Mouse (Mus musculus) ZHBTc4 (cell line): ENCODE data around the gene Gale.
A peak's percentile ranks its signal among the peaks of the same experiment; 100 is the strongest.
"Not testable (repeated sequence)": the region's sequence is repeated elsewhere in the genome, so short reads cannot be mapped to it uniquely, and the experiment has no call there.

Experiments
- DNase-seq: peaks from one replicate; pipeline ENCODE4 v3.0.0-alpha.2; 2011; ENCODE audit warnings: low read depth, low spot score

Gene Gale

DNA sequence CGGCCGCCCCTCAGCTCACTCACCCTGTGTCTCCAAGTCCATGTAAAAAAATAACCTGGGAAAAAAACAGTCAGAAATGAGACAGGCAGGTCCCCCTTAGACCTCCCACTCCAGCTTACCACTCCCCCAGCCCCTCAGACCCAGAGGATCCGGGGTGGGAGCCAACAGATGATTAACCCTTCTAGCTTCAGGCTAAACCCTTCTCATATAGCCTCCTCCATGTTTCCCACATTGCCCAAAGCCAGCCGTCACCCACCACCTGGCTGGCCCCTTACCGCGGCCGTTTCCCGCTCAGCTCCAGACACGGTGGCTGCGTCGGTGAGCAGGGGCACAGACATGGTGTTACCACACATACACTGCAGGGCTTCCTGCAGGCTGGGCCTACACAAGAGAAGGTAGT is 7.1 kb downstream of the Gale start:
- no peak for DNase-seq

GRCm38 (mm10) chr4:135971805-135972555 is 8.5 kb downstream of the Gale start:
- DNase-seq, result peak; percentile 31

- peak; percentile 77 for DNase-seq
These were observed 9.0 kb downstream of the Gale start, which contains the start of gene Lypla2 for GRCm38 (mm10) chr4:135972556-135972906. TSS of gene Lypla2 (minus strand) at chr4:135972626.

- no peak for DNase-seq
These were observed 9.6 kb downstream of the Gale start for GRCm38 (mm10) chr4:135972911-135973811.

- DNase-seq, result no peak
These were observed 12.6 kb downstream of the Gale start for GRCm38 (mm10) chr4:135976146-135976545.

GRCm38 (mm10) chr4:135980223-135980622 is 16.7 kb downstream of the Gale start:
- not testable (repeated sequence) for DNase-seq

- no peak for DNase-seq
These were observed 18.1 kb downstream of the Gale start for GRCm38 (mm10) chr4:135981524-135982063.

- no peak for DNase-seq
These were observed 21.0 kb downstream of the Gale start for GRCm38 (mm10) chr4:135984556-135984955.

GRCm38 (mm10) chr4:135985193-135985592 is 21.7 kb downstream of the Gale start:
- no peak for DNase-seq

GRCm38 (mm10) chr4:135985769-135986168 is 22.2 kb downstream of the Gale start:
- no peak for DNase-seq

GRCm38 (mm10) chr4:135986301-135986942 is 22.9 kb downstream of the Gale start:
- DNase-seq, result no peak

DNA sequence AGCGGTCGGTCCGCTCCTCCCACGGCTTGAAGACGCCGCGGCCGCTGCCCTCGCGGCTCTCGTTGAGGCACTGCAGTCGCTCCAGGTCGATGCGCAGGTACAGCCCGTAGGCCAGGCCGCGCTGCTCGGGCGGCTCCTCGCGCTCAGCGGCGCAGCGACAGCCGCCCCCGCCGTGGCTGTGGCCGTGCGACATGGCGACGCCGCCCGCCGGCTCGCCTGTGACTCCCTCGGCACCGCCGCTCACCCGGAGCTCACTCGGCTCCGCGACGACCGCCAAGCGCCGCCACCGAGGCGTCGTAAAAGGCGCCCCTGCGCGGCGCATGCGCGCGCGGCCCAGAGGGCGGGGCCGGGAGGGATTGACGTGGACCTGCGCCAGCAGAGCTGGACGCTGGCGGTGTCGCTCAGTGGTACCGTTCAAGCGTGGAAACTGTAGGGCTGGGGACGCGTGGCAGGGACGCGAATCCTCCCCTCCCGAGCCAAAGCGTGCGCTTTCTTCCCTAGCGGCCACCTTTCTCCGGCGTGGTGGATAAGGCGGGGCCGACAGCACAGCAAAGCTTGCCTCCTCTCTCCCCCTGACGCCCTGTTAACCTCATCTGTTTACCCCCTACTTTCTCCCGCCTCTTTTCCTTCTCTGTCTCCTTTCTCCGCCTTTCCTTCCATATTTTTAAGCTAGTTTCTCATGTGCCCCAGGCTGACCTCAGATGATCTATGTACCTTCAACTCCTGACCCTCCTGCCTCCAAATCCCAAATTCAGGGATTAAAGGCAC is 23.6 kb downstream of the Gale start, which contains the start of gene Pithd1:
TSS of gene Pithd1 (minus strand) at position 322 of the 768 bp plus-strand sequence.
- DNase-seq, result peak; percentile 97

- DNase-seq, result no peak
These were observed 24.2 kb downstream of the Gale start for GRCm38 (mm10) chr4:135987714-135988113.

DNA sequence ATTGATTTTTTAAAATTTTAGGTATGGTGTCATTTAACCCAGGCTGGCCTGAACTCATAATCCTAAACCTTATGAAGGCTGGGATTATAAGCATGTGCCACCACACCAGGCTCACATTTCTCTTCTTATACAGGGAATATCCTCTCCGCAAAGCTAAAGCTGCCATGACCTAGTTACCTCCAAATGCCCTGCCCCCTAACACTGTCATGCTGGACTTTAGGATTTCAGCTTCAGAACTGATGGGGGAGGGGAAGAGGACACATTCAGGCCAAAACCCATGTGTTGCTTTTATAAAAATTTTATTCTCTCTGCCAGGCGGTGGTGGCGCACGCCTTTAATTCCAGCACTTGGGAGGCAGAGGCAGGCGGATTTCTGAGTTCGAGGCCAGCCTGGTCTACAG is 30.4 kb downstream of the Gale start:
- DNase-seq, result no peak

DNA sequence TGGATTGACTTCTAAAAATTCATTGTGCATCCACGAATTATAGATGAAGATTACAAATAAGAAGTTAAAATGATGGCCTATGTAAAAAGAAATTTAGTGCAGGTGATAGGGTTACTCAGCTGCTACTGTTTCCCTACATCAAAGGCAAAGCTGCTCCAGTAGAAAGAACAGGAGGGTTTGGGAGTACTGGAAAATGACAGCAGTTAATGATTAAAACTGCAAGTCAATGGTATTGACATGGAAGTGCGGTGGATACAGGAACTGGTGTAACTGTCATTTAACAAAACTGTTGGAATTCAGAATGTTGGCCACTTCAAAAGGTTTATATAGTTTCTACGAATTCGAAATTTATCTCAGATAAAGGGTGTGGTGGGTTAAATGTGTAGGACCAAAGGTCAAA is 31.6 kb downstream of the Gale start:
- DNase-seq, result no peak

DNA sequence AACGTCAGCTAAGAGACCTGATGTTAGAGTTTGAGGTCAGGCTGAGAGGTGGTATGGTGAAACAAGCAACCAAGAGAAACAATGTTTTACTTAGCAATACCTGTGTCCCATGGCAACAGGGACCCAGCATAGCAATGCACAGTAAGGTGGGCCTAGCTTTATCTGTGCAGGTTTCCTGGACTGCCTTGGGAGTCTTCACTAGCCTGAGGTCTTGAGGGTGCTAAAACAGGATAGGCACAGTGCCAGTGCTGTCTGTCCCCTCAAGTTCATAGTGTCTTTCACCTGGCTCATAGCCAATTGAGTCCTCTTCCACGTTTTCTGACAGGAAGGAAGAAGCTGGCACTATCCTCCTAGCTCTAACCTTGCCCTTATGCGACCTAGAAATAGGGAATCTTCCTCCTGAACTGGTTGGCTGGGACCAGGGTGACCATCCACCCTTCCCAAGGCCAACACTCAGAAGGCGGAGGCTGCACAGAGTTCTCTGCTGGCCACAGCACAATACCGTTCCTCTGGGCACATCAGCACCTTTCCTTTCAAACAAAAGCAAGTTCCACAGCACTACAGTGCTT is 40.7 kb downstream of the Gale start:
- no peak for DNase-seq

DNA sequence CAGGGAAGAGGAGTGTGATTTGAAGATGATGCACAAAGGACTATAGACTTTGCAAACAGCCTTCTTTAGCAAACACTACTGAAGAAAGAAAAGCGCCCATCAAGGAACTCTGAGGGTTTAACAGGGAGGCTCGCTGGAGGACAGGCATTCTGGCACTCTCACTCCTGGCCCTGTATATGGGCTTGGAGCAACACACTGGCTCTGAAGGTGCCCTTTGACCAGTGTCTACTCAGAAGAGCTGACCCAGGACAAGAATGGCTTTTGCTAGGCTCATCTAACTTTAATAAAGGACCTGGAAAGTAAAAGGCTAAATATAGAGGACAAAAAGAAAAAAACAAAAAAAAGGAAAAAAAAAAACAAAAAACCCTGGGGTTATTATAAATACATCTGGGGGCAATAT is 41.4 kb downstream of the Gale start:
- no peak for DNase-seq

DNA sequence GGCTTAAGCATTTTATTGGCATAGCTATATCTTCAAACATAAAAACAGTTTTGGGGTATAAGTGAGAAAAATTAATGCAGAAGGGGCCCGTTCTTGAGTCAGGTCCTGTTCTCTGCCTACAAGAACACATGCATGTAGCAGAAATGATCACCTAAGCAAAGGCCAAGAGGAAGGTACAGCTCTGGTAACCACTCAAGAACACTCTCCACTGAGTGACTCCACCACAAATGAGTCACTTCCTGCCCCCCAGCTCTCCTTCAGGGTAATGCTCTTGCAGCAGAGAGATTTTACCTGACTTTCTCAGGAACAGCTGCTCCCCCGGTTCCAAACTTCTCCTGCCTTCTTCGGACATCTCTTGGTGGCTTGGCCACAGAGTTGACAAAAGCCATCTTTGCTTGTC is 43.3 kb downstream of the Gale start:
- DNase-seq, result no peak

GRCm38 (mm10) chr4:136008782-136009447 is 45.4 kb downstream of the Gale start:
- no peak for DNase-seq

DNA sequence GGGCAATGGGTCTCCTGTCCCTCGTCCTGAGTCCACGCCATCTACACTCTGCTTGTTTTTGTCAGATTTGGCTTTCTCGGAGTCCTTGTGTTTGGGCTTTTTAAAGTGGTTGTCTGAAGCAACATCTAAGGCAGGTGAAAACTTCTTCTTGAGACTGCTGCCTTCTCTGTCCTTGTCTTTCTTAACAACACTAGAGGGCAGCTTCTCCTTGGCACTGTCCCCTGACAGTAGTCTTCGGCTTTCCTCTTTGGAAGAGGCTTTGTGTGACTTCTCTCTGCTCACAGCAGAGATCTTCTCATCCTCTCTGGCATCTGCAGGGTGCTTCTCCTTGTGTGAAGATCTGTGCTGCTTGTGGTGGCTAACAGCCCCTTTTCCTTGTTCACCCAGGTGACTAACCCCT is 47.1 kb downstream of the Gale start:
- no peak for DNase-seq
